ENCODE assay signal across 8 mouse cellular contexts in genomic region chr6:118011616-118012316, GRCm38 (mm10). TPM values are rescaled to one million over a fixed set of nuclear protein-coding genes. Genes with fewer than 3 reads are reported as not detected.
DNase-seq lines count a peak whose midpoint lies in the region; ATAC-seq and TF ChIP-seq lines count a peak whose summit lies in the region.

No protein-coding gene starts in this region.

- no peaks in the 10 kb centered on the region for H3K36me3 ChIP-seq in hindbrain, embryonic 13.5 days
- H3K36me3 ChIP-seq in lung, embryonic 14.5 days (ENCODE audit: insufficient read depth): no peaks in the 10 kb centered on the region

- 6% methylated on average over 36 of the region's 38 CpGs for WGBS in hindbrain, embryonic 13.5 days
- WGBS in lung, embryonic 14.5 days: 12% methylated on average over 38 of the region's 38 CpGs

- no peak for TF ChIP-seq CTCF in cortical plate, adult 2 months (IDR thresholded peaks at IDR 0.05; ENCODE audit: extremely low read depth, insufficient read depth, low read length)
- no peak for TF ChIP-seq CTCF in lung, embryonic 14.5 days (IDR thresholded peaks at IDR 0.05; ENCODE audit: low read depth)

- DNase-seq in kidney, postnatal 4 days: peak; percentile 12 to 22
- no peak for DNase-seq in kidney, postnatal 36 days
- no peak for DNase-seq in lung, embryonic 14.5 days
- DNase-seq in right cerebral cortex, postnatal 25 days: peak; percentile 70
- DNase-seq in ovary, postnatal 36 days (ENCODE audit: low spot score): no peak

- H3K4me2 ChIP-seq in hindbrain, embryonic 13.5 days: peak overlapping the region; percentile 79
- H3K4me2 ChIP-seq in lung, embryonic 14.5 days: peak overlapping the region; percentile 78

- peak overlapping the region; percentile 88 for H3K27ac ChIP-seq in cortical plate, adult 2 months (ENCODE audit: insufficient read depth, low read length)
- H3K27ac ChIP-seq in hindbrain, embryonic 13.5 days: no peak overlapping the region
- no peak overlapping the region for H3K27ac ChIP-seq in lung, embryonic 14.5 days (ENCODE audit: low read depth)

- 0 out of 2 replicates have a peak, but pooled peaks have one; percentile 27 for TF ChIP-seq POLR2A in cortical plate, adult 2 months (IDR thresholded peaks at IDR 0.05; ENCODE audit: extremely low read depth, insufficient read depth, low read length)

- ATAC-seq in hindbrain, embryonic 13.5 days (ENCODE audit: low FRiP score): peak; percentile 28
- ATAC-seq in lung, embryonic 14.5 days (ENCODE audit: insufficient read depth): peak; percentile 31; the same call in 1 of the 2 replicates
- no peak for ATAC-seq in megakaryocyte progenitor cell, adult 5-6 weeks (replicated peaks; ENCODE audit: poor library complexity)

- H3K4me1 ChIP-seq in cortical plate, adult 2 months (ENCODE audit: control insufficient read depth, insufficient read depth, low read length): peaks cover 18% of the 10 kb centered on the region
- peaks cover 23% of the 10 kb centered on the region for H3K4me1 ChIP-seq in hindbrain, embryonic 13.5 days (replicated peaks)
- H3K4me1 ChIP-seq in lung, embryonic 14.5 days (ENCODE audit: insufficient read depth): no peaks in the 10 kb centered on the region

- H3K9me3 ChIP-seq in hindbrain, embryonic 13.5 days: no peaks in the 10 kb centered on the region
- H3K9me3 ChIP-seq in lung, embryonic 14.5 days (ENCODE audit: low read depth, low read length): no peaks in the 10 kb centered on the region

- H3K4me3 ChIP-seq in cortical plate, adult 2 months (ENCODE audit: insufficient read depth, low read length): peak overlapping the region; percentile 97
- peak overlapping the region; percentile 59 for H3K4me3 ChIP-seq in hindbrain, embryonic 13.5 days
- H3K4me3 ChIP-seq in lung, embryonic 14.5 days (ENCODE audit: low read depth, low read length): peak overlapping the region; percentile 37

- peaks cover 56% of the 10 kb centered on the region for H3K27me3 ChIP-seq in hindbrain, embryonic 13.5 days
- peaks cover 34% of the 10 kb centered on the region for H3K27me3 ChIP-seq in lung, embryonic 14.5 days (ENCODE audit: insufficient read depth, low read length)

- H3K9ac ChIP-seq in hindbrain, embryonic 13.5 days: peak overlapping the region; percentile 74
- H3K9ac ChIP-seq in lung, embryonic 14.5 days: 0 out of 2 replicates have a peak overlapping the region, but pooled peaks have one; percentile 36

RNA-seq across cellular contexts. Expression of gene Rasgef1a, which starts 0.5 kb away (rescaled TPM):
- polyA plus RNA-seq in cortical plate, adult 2 months (2012; rRNA removed): 160 and 164 TPM in 2 replicates
- 0.90 and 1.1 TPM in 2 replicates for polyA plus RNA-seq in hindbrain, embryonic 13.5 days (2015; fragmentation: Nextera tagmentation; extraction: Ambion mirVana)
- 1.0 and 1.1 TPM in 2 replicates for polyA plus RNA-seq in lung, embryonic 14.5 days (2014; fragmentation: Nextera tagmentation; extraction: Ambion mirVana)
- 0.07 TPM in 1 of 2 replicates, not detected in the other for total RNA-seq in megakaryocyte progenitor cell, adult 5-6 weeks (2015)
- 0.17 TPM in 1 of 2 replicates, not detected in the other for total RNA-seq in megakaryocyte progenitor cell, adult 5-6 weeks (2017)

Comparison
In these comparisons a context has a peak if more than half of its experiments do, and no peak if none do; other contexts are left out.
1. DNase-seq: peak in kidney, postnatal 4 days (2 of 2) and right cerebral cortex, postnatal 25 days (single experiment); none in kidney, postnatal 36 days (0 of 2), lung, embryonic 14.5 days (single experiment) and ovary, postnatal 36 days (single experiment).
2. H3K4me3 ChIP-seq: peak in every context shown above with its lines; median percentile 97 in cortical plate, adult 2 months; 59 in hindbrain, embryonic 13.5 days; 37 in lung, embryonic 14.5 days.
3. RNA of gene Rasgef1a, which starts 0.5 kb away (polyA plus RNA-seq): 160 to 164 TPM in cortical plate, adult 2 months; 1.0 to 1.1 TPM in lung, embryonic 14.5 days and 0.90 to 1.1 TPM in hindbrain, embryonic 13.5 days; every median in the first group is over 10 times any median in the second.